Mouse (Mus musculus) lung, postnatal 0 days (tissue): Measurements from ENCODE around the gene M1ap.

Source experiments
- CTCF ChIP-seq: IDR thresholded peaks from 2 replicates; pipeline ENCODE4 v1.5.1; 2016; ENCODE audit warnings: antibody characterized with exemption, mild to moderate bottlenecking
- EP300 ChIP-seq: IDR thresholded peaks from 2 replicates; pipeline ENCODE4 v1.6.1; 2016; ENCODE audit warnings: antibody characterized with exemption, mild to moderate bottlenecking, control low read depth

- TF ChIP-seq CTCF = no peak
- no peak for TF ChIP-seq EP300
These were observed 58.8 kb downstream of the M1ap start for GRCm38 (mm10) chr6:83005444-83006011.
